Mouse (Mus musculus): ENCODE data around the gene Dmbx1. TPM values are rescaled to one million over a fixed set of nuclear protein-coding genes. Genes with fewer than 3 reads are reported as not detected.
A peak's percentile ranks its signal among the peaks of the same experiment; 100 is the strongest.

Dmbx1 gene
- polyA plus RNA-seq, 1 experiment from 2014 or later, result not detected

- Histone ChIP-seq H3K4me1 (replicated peaks; ENCODE audit: insufficient read depth, low read length) (0 out of 2 replicates have a peak, but pooled peaks cover 3% of the 10 kb centered on the region), H3K27ac (no peak overlapping the region), H3K9me3 (replicated peaks; ENCODE audit: low read length) (no peaks in the 10 kb centered on the region), H3K27me3 (ENCODE audit: insufficient read depth, low read length) (peaks cover 13% of the 10 kb centered on the region; the same call in 1 of the 2 replicates), H3K4me2 (ENCODE audit: low read length) (no peak overlapping the region), H3K9ac (ENCODE audit: low read depth, low read length) (no peak overlapping the region), H3K36me3 (ENCODE audit: insufficient read depth, low read length) (no peaks in the 10 kb centered on the region), H3K4me3 (replicated peaks; ENCODE audit: low read depth, low read length) (no peak overlapping the region)
- 18% methylated on average over 1 of the region's 1 CpGs for WGBS
- ATAC-seq (replicated peaks; ENCODE audit: low FRiP score, low read depth) (no peak), DNase-seq (ENCODE audit: low spot score) (peak; percentile 42)
- no peak for TF ChIP-seq CTCF (IDR thresholded peaks at IDR 0.05; ENCODE audit: low read depth)
Observed at GRCm38 (mm10) chr4:115886875-115887274, 52.9 kb downstream of the Dmbx1 start.

- H3K4me2 ChIP-seq (ENCODE audit: low read length), result no peak overlapping the region
- no peak overlapping the region for H3K9ac ChIP-seq (ENCODE audit: low read depth, low read length)
- no peaks in the 10 kb centered on the region for H3K9me3 ChIP-seq (replicated peaks; ENCODE audit: low read length)
- no peaks in the 10 kb centered on the region for H3K36me3 ChIP-seq (ENCODE audit: insufficient read depth, low read length)
- peaks cover 10% of the 10 kb centered on the region; the same call in 1 of the 2 replicates for H3K27me3 ChIP-seq (ENCODE audit: insufficient read depth, low read length)
- H3K4me1 ChIP-seq (replicated peaks; ENCODE audit: insufficient read depth, low read length), result 0 out of 2 replicates have a peak, but pooled peaks cover 3% of the 10 kb centered on the region
- ATAC-seq (replicated peaks; ENCODE audit: low FRiP score, low read depth), result no peak
- DNase-seq (ENCODE audit: low spot score), result no peak
- H3K27ac ChIP-seq, result no peak overlapping the region
- no peak overlapping the region for H3K4me3 ChIP-seq (replicated peaks; ENCODE audit: low read depth, low read length)
- WGBS, result 74% methylated on average over 3 of the region's 3 CpGs
- TF ChIP-seq CTCF (IDR thresholded peaks at IDR 0.05; ENCODE audit: low read depth), result no peak
Observed at GRCm38 (mm10) chr4:115885846-115886245, 53.9 kb downstream of the Dmbx1 start.

DNA sequence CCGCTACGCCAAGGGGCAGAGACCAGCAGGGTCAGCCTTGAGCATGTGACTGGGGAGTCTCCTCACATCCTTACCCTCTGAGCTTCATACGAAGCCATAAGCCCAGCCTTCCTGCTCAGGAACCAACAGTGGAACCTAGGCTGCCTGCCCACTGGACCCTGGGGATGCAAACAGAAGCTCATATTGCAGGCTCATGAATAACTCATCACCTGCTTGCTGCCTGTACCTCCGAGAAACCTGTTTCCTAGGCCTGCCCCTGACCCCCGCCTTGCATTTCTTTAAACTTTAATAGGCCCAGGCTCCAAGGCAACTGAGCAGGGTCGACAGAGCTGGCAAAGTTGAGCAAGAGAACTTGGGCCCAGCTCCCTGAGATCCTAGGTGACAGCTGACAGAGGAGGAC lies 55.7 kb downstream of the Dmbx1 start, which contains the start of gene Kncn:
TSS of gene Kncn (plus strand) at position 379 of the 400 bp plus-strand sequence.
- Histone ChIP-seq H3K27ac (no peak within 1 kb of the TSS), H3K27me3 (ENCODE audit: insufficient read depth, low read length) (0 out of 2 replicates have a peak, but pooled peaks cover 4% of the 10 kb centered on the region), H3K9ac (ENCODE audit: low read depth, low read length) (no peak within 1 kb of the TSS), H3K4me2 (ENCODE audit: low read length) (no peak within 1 kb of the TSS), H3K36me3 (ENCODE audit: insufficient read depth, low read length) (no peaks in the 10 kb centered on the region), H3K9me3 (replicated peaks; ENCODE audit: low read length) (no peaks in the 10 kb centered on the region), H3K4me3 (replicated peaks; ENCODE audit: low read depth, low read length) (no peak within 1 kb of the TSS), H3K4me1 (replicated peaks; ENCODE audit: insufficient read depth, low read length) (no peaks in the 10 kb centered on the region)
- no peak for DNase-seq (ENCODE audit: low spot score)
- 60% methylated on average over 6 of the region's 6 CpGs for WGBS
- no peak for TF ChIP-seq CTCF (IDR thresholded peaks at IDR 0.05; ENCODE audit: low read depth)
- ATAC-seq (replicated peaks; ENCODE audit: low FRiP score, low read depth), result no peak

GRCm38 (mm10) chr4:115882195-115882594 lies 57.5 kb downstream of the Dmbx1 start:
- no peaks in the 10 kb centered on the region for H3K27me3 ChIP-seq (ENCODE audit: insufficient read depth, low read length)
- no peaks in the 10 kb centered on the region for H3K36me3 ChIP-seq (ENCODE audit: insufficient read depth, low read length)
- TF ChIP-seq CTCF (IDR thresholded peaks at IDR 0.05; ENCODE audit: low read depth), result no peak
- H3K4me2 ChIP-seq (ENCODE audit: low read length), result no peak overlapping the region
- DNase-seq (ENCODE audit: low spot score), result no peak
- H3K4me3 ChIP-seq (replicated peaks; ENCODE audit: low read depth, low read length), result no peak overlapping the region
- H3K9ac ChIP-seq (ENCODE audit: low read depth, low read length), result no peak overlapping the region
- WGBS, result 57% methylated on average over 4 of the region's 4 CpGs
- ATAC-seq (replicated peaks; ENCODE audit: low FRiP score, low read depth), result no peak
- no peaks in the 10 kb centered on the region for H3K9me3 ChIP-seq (replicated peaks; ENCODE audit: low read length)
- H3K4me1 ChIP-seq (replicated peaks; ENCODE audit: insufficient read depth, low read length), result no peaks in the 10 kb centered on the region
- no peak overlapping the region for H3K27ac ChIP-seq

DNA sequence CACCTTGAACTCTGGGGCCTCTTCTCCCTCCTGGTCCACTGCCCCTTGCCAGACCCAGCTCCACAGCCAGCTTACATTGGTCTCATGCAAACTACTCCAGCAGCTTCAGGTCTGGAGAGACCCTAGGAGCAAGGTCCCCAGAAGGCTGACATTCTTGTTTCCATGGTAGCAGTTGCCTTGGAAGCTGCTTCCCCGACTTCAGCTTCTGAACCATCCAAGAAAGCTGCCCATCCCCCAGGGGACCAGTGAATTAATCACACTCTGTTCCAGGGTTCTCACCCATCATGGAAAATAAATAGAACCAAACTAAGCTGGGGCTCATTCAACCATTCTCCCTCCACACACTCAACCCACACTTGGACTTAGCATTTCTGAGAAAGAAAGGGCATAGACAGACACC lies 58.5 kb downstream of the Dmbx1 start:
- no peaks in the 10 kb centered on the region for H3K27me3 ChIP-seq (ENCODE audit: insufficient read depth, low read length)
- H3K4me2 ChIP-seq (ENCODE audit: low read length), result no peak overlapping the region
- no peak overlapping the region for H3K4me3 ChIP-seq (replicated peaks; ENCODE audit: low read depth, low read length)
- no peak for TF ChIP-seq CTCF (IDR thresholded peaks at IDR 0.05; ENCODE audit: low read depth)
- H3K9me3 ChIP-seq (replicated peaks; ENCODE audit: low read length), result no peaks in the 10 kb centered on the region
- no peak for DNase-seq (ENCODE audit: low spot score)
- no peak overlapping the region for H3K9ac ChIP-seq (ENCODE audit: low read depth, low read length)
- WGBS, result 12% methylated on average over 1 of the region's 1 CpGs
- H3K36me3 ChIP-seq (ENCODE audit: insufficient read depth, low read length), result no peaks in the 10 kb centered on the region
- ATAC-seq (replicated peaks; ENCODE audit: low FRiP score, low read depth), result no peak
- no peaks in the 10 kb centered on the region for H3K4me1 ChIP-seq (replicated peaks; ENCODE audit: insufficient read depth, low read length)
- no peak overlapping the region for H3K27ac ChIP-seq

- no peak overlapping the region for H3K27ac ChIP-seq
- H3K36me3 ChIP-seq (ENCODE audit: insufficient read depth, low read length), result peaks cover 4% of the 10 kb centered on the region; the same call in 1 of the 2 replicates
- no peak overlapping the region for H3K4me2 ChIP-seq (ENCODE audit: low read length)
- TF ChIP-seq CTCF (IDR thresholded peaks at IDR 0.05; ENCODE audit: low read depth), result no peak
- no peak overlapping the region for H3K9ac ChIP-seq (ENCODE audit: low read depth, low read length)
- H3K4me3 ChIP-seq (replicated peaks; ENCODE audit: low read depth, low read length), result no peak overlapping the region
- 50% methylated on average over 9 of the region's 9 CpGs for WGBS
- DNase-seq (ENCODE audit: low spot score) (no peak), ATAC-seq (replicated peaks; ENCODE audit: low FRiP score, low read depth) (no peak)
- H3K27me3 ChIP-seq (ENCODE audit: insufficient read depth, low read length), result no peaks in the 10 kb centered on the region
- no peaks in the 10 kb centered on the region for H3K9me3 ChIP-seq (replicated peaks; ENCODE audit: low read length)
- H3K4me1 ChIP-seq (replicated peaks; ENCODE audit: insufficient read depth, low read length), result no peaks in the 10 kb centered on the region
Observed at GRCm38 (mm10) chr4:115878828-115879227, 60.9 kb downstream of the Dmbx1 start.

- Histone ChIP-seq H3K9me3 (replicated peaks; ENCODE audit: low read length) (no peaks in the 10 kb centered on the region), H3K4me1 (replicated peaks; ENCODE audit: insufficient read depth, low read length) (no peaks in the 10 kb centered on the region), H3K4me2 (ENCODE audit: low read length) (0 out of 2 replicates have a peak overlapping the region, but pooled peaks have one; percentile 21), H3K27me3 (ENCODE audit: insufficient read depth, low read length) (no peaks in the 10 kb centered on the region), H3K27ac (no peak overlapping the region), H3K4me3 (replicated peaks; ENCODE audit: low read depth, low read length) (no peak overlapping the region), H3K36me3 (ENCODE audit: insufficient read depth, low read length) (peaks cover 10% of the 10 kb centered on the region; the same call in 1 of the 2 replicates), H3K9ac (ENCODE audit: low read depth, low read length) (no peak overlapping the region)
- TF ChIP-seq CTCF (IDR thresholded peaks at IDR 0.05; ENCODE audit: low read depth), result no peak
- peak; percentile 20 for DNase-seq (ENCODE audit: low spot score)
- ATAC-seq (replicated peaks; ENCODE audit: low FRiP score, low read depth), result no peak
- 5% methylated on average over 11 of the region's 11 CpGs for WGBS
Observed at GRCm38 (mm10) chr4:115878216-115878678, 61.5 kb downstream of the Dmbx1 start.
